Mouse (Mus musculus): ENCODE measurements around the gene Thbs3. TPM values are rescaled to one million over a fixed set of nuclear protein-coding genes. Genes with fewer than 3 reads are reported as not detected.
"Not testable (repeated sequence)": the region's sequence is repeated elsewhere in the genome, so short reads cannot be mapped to it uniquely, and the experiment has no call there.

The Thbs3 gene
- polyA plus RNA-seq, 1 experiment = 139 TPM

DNA sequence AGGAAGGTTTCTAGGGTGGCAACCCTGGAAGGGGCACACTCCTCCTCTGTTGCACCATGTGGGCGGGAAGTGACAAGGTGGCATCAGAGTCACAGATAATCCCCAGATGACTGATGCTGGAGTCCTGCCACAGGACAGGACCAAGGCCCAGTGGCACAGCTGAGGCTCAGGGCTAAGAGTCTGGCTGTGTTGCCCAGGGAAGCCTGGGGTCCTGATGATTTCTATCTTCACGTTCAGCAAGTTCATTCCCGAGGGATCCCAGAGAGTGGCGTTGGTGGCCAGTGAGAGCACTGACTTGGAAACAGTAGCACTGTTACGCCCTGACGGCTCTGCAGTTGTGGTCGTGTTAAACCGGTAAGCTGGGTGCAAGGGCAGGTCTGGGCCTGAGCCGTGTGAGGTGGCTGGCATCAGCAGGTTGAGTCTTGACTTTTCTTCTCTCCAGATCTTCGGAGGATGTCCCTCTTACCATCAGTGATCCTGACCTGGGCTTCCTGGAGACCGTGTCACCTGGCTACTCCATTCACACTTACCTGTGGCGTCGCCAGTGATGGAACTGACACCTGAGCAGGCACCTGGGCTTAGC lies 6.8 kb upstream of the Thbs3 start:
- TF ChIP-seq CTCF (IDR thresholded peaks at IDR 0.05; ENCODE audit: insufficient read depth, low read length) = no peak
- no peak for TF ChIP-seq POLR2A (IDR thresholded peaks at IDR 0.05; ENCODE audit: borderline replicate concordance, extremely low read depth, low read depth, low read length)
- DNase-seq = no peak
- 89% methylated on average over 13 of the region's 13 CpGs for WGBS
- H3K4me3 ChIP-seq (replicated peaks; ENCODE audit: extremely low read depth, low read depth, low read length) = no peak overlapping the region
- H3K4me1 ChIP-seq (ENCODE audit: control insufficient read depth, insufficient read depth, low read length) = peaks cover 3% of the 10 kb centered on the region; the same call in 1 of the 2 replicates

DNA sequence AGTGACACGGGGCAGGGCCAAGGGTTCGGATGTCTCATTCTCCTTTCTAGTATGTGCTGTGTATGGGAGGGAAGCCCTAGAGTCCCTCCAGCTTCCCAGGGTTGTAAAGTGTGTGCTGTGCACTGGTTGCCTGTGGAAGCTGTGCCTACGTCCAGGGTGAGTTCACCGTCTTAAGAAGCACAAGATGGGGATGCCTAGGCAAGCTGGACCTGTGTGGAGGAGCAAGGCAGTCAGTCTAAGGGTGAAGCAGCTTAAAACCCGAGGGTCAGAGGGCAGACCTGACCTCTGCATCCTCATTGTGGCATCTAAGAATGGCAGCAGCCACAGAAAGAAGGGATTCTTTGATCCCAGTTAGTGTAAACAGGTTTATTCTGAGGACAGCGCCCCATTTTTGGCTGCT lies 6.2 kb upstream of the Thbs3 start:
- Histone ChIP-seq H3K4me3 (replicated peaks; ENCODE audit: extremely low read depth, low read depth, low read length) (no peak overlapping the region), H3K4me1 (ENCODE audit: control insufficient read depth, insufficient read depth, low read length) (0 out of 2 replicates have a peak, but pooled peaks cover 3% of the 10 kb centered on the region)
- DNase-seq = no peak
- 85% methylated on average over 6 of the region's 6 CpGs for WGBS
- no peak for TF ChIP-seq POLR2A (IDR thresholded peaks at IDR 0.05; ENCODE audit: borderline replicate concordance, extremely low read depth, low read depth, low read length)
- TF ChIP-seq CTCF (IDR thresholded peaks at IDR 0.05; ENCODE audit: insufficient read depth, low read length) = no peak

DNA sequence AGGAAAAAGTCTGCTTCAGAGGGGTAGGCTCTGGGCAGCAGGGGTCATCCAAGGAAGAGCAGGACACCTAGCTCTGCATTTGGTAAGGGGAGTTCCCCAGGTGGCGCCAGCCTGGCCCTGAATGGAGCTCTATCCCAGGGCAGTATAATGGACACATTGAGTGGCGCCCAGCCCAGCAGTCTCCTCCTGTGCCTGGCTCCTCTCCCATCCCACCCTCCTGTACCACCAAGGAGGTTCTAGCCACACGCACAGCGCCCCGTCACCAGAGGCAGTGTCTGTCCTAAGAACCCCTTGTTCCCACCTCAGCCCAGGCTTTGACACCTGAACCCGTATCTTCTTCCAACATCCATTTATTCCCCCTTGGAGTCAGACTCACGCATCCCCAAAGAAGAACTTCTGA lies 5.2 kb upstream of the Thbs3 start:
- Histone ChIP-seq H3K4me3 (replicated peaks; ENCODE audit: extremely low read depth, low read depth, low read length) (no peak overlapping the region), H3K4me1 (ENCODE audit: control insufficient read depth, insufficient read depth, low read length) (peaks cover 4% of the 10 kb centered on the region; the same call in 1 of the 2 replicates)
- 91% methylated on average over 7 of the region's 7 CpGs for WGBS

DNA sequence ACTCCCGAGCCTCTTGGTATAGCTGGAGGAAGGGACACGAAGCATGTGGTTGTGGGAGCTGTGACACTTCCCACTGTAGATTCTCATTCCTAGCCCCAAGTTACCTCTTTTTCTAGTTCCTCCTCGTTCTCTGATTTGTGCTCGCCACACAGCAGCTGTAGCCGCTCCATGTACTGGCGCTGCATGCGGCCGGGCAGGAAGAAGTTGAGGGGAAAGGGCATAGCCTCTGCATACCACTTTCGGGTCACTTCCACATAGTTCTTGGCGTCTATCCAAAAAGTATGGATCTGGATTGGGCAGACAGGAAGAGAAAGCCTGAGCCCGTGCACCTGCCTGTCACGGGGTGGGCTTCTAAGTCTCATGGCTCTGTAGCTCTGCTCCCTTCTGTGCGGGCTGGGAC lies 4.8 kb upstream of the Thbs3 start:
- DNase-seq = no peak
- WGBS = 49% methylated on average over 13 of the region's 13 CpGs
- TF ChIP-seq CTCF (IDR thresholded peaks at IDR 0.05; ENCODE audit: insufficient read depth, low read length) (no peak), POLR2A (IDR thresholded peaks at IDR 0.05; ENCODE audit: borderline replicate concordance, extremely low read depth, low read depth, low read length) (no peak)
- Histone ChIP-seq H3K4me1 (ENCODE audit: control insufficient read depth, insufficient read depth, low read length) (peaks cover 5% of the 10 kb centered on the region; the same call in 1 of the 2 replicates), H3K4me3 (replicated peaks; ENCODE audit: extremely low read depth, low read depth, low read length) (no peak overlapping the region)

More for the DNA sequence above, 5.2 kb upstream of the Thbs3 start:
- TF ChIP-seq POLR2A (IDR thresholded peaks at IDR 0.05; ENCODE audit: borderline replicate concordance, extremely low read depth, low read depth, low read length) (no peak), CTCF (IDR thresholded peaks at IDR 0.05; ENCODE audit: insufficient read depth, low read length) (no peak)
- no peak for DNase-seq

DNA sequence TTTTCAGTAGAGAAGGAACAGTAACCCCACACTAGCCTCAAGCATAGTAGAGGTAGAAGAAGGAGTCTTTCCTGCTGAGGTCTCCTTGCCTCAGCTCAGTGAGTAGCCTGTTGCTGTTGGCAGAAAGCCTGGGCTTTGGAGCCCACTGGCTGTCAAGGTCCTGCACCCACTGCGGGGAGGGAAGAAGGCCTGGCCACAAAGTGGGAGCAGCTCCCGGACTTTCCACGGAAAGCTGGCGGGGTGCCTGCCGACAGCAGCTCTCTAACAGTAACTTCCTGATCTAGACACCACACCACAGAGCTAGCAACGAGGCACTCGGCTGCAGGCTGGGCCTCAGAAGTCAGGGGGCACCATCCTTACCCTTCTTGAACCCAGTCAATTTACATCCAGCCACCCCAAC lies 4.2 kb upstream of the Thbs3 start:
- WGBS = 44% methylated on average over 7 of the region's 7 CpGs

DNA sequence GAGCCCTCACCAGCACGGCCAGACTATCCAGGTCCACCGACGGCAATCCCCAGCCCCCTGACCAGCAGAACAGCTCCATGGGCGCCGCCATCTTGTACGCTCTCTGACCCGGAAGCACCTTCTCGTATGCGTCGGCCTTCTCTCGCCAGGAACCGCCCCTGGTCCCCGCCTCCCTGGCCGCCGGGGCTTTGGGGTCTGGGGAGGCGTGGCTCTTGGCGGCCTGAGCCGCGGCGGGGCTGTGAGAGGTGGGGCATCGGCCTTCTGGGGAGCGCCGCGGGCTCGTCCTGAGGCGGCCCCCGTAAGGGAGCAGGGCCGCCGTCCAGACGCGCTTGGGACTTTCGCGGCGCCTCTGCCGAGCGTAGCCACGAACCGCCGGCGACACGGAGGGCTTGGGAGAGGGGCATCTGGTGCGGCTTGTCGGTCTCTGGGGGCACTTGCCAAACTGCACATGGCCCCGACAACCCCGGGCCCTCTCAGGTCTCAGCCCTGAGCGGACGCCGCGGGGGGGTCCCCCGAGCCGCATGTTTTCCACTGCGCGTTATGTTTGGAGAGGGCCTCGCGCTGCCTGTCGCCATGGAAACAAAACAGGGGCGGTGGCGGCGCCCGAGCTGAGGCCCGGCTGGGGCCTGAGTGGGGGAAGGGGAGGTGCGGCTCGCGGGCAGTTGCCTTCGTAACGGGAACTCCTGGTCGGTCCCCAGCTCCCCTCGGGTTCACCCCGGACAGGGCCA lies 1.0 kb upstream of the Thbs3 start:
- DNase-seq = peak; percentile 93
- Histone ChIP-seq H3K4me1 (ENCODE audit: control insufficient read depth, insufficient read depth, low read length) (peaks cover 9% of the 10 kb centered on the region), H3K4me3 (replicated peaks; ENCODE audit: extremely low read depth, low read depth, low read length) (peak overlapping the region; percentile 96)
- 1% methylated on average over 69 of the region's 69 CpGs for WGBS
- TF ChIP-seq CTCF (IDR thresholded peaks at IDR 0.05; ENCODE audit: insufficient read depth, low read length) = no peak
- peak; percentile 67; the same call in 1 of the 2 replicates for TF ChIP-seq POLR2A (IDR thresholded peaks at IDR 0.05; ENCODE audit: borderline replicate concordance, extremely low read depth, low read depth, low read length)

More for the DNA sequence above, 4.2 kb upstream of the Thbs3 start:
- no peak for DNase-seq
- H3K4me3 ChIP-seq (replicated peaks; ENCODE audit: extremely low read depth, low read depth, low read length) = no peak overlapping the region
- H3K4me1 ChIP-seq (ENCODE audit: control insufficient read depth, insufficient read depth, low read length) = peaks cover 6% of the 10 kb centered on the region; the same call in 1 of the 2 replicates
- TF ChIP-seq CTCF (IDR thresholded peaks at IDR 0.05; ENCODE audit: insufficient read depth, low read length) (no peak), POLR2A (IDR thresholded peaks at IDR 0.05; ENCODE audit: borderline replicate concordance, extremely low read depth, low read depth, low read length) (no peak)

DNA sequence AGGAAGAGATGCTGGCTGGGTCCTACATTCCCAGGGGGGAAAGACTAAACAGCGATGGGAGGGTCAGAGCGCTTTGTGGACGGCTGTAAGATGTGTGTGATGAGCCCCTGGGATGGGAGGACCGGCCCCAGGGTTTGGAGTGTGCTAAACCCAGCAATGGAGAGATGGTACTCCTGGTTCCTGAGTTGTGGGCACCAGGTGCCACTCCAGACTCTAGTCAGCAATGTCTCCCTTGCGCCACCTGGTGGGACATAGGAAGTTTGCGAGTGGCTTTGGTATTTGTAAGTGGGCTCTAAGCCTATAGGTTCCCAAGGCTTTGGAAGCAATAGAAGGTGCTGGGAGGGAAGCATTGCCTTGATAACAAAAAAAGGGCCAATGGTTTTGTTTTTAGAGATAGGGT lies 873 bp downstream of the Thbs3 start:
- WGBS = 0% methylated on average over 6 of the region's 6 CpGs
- DNase-seq = peak; percentile 84
- peak; percentile 95 for TF ChIP-seq CTCF (IDR thresholded peaks at IDR 0.05; ENCODE audit: insufficient read depth, low read length)
- no peak for TF ChIP-seq POLR2A (IDR thresholded peaks at IDR 0.05; ENCODE audit: borderline replicate concordance, extremely low read depth, low read depth, low read length)
- H3K4me3 ChIP-seq (replicated peaks; ENCODE audit: extremely low read depth, low read depth, low read length) = peak overlapping the region; percentile 2
- H3K4me1 ChIP-seq (ENCODE audit: control insufficient read depth, insufficient read depth, low read length) = peaks cover 9% of the 10 kb centered on the region

DNA sequence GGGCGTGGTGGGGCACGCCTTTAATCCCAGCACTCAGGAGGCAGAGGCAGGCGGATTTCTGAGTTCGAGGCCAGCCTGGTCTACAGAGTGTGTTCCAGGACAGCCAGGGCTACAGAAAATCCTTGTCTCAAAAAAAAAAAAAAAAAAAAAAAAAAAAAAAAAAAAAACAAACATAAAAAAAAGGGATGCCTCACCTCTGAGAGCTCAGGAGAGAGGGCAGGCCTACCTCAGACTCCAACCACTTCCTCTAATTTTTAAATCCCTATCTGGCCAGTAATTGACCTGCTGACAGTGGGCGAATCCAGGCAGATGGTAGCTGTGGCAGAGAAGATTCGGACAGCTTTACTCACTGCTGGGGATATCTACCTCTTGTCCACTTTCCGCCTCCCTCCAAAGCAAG lies 1.4 kb downstream of the Thbs3 start:
- H3K4me3 ChIP-seq (replicated peaks; ENCODE audit: extremely low read depth, low read depth, low read length); H3K4me1 ChIP-seq (ENCODE audit: control insufficient read depth, insufficient read depth, low read length); DNase-seq: not testable (repeated sequence)
- WGBS = 65% methylated on average over 7 of the region's 7 CpGs

DNA sequence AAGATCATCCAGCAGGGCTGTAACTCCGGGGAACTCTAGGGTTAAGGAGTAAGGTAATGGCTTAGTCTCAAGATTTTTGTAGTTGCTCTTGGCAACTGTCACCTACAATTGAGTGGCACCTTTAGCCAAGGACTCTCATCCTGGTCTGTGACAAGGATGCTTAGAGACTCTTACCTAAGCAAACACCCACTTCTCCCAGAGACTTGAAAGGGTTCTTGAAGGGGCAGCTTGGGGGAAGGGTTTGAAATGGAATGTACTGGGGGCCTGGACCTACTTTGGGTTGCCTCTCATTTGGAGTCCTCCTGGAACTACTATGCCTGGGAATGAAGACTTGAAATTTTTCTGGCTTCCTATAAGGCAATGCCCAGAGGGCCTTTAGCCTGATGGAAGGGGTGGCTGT lies 3.3 kb downstream of the Thbs3 start:
- WGBS = 61% methylated on average over 1 of the region's 1 CpGs
- H3K4me3 ChIP-seq (replicated peaks; ENCODE audit: extremely low read depth, low read depth, low read length) = no peak overlapping the region
- peaks cover 8% of the 10 kb centered on the region for H3K4me1 ChIP-seq (ENCODE audit: control insufficient read depth, insufficient read depth, low read length)
- DNase-seq = peak; percentile 55
- TF ChIP-seq CTCF (IDR thresholded peaks at IDR 0.05; ENCODE audit: insufficient read depth, low read length) = no peak
- no peak for TF ChIP-seq POLR2A (IDR thresholded peaks at IDR 0.05; ENCODE audit: borderline replicate concordance, extremely low read depth, low read depth, low read length)

DNA sequence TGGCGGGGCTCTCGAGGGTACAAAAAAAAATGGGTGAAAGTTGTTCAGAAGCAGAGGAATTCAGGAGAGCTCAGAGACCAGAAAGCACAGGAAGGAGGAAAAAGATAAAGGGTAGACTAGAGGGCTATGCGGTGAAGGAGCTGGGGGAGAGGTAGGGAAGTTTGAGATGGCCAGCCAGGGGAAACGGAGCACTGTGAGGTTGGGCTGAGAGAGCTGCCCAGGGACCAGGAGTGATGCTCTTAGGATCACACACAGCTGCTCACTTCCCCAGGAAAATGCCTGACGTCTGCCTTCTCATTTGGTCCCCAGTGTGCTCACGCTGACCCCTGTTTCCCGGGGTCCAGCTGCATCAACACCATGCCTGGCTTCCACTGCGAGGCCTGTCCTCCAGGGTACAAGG lies 4.6 kb downstream of the Thbs3 start:
- no peak for DNase-seq
- 24% methylated on average over 8 of the region's 8 CpGs for WGBS
- TF ChIP-seq POLR2A (IDR thresholded peaks at IDR 0.05; ENCODE audit: borderline replicate concordance, extremely low read depth, low read depth, low read length) = no peak
- TF ChIP-seq CTCF (IDR thresholded peaks at IDR 0.05; ENCODE audit: insufficient read depth, low read length) = no peak
- Histone ChIP-seq H3K4me1 (ENCODE audit: control insufficient read depth, insufficient read depth, low read length) (peaks cover 6% of the 10 kb centered on the region), H3K4me3 (replicated peaks; ENCODE audit: extremely low read depth, low read depth, low read length) (no peak overlapping the region)

Measured in lung, adult 2 months (tissue).